Mouse (Mus musculus) E14TG2a.4 (cell line): ENCODE results near the gene Coq5.

Experiments
- CTCF ChIP-seq: conservative IDR thresholded peaks from 2 replicates; pipeline ENCODE4 v1.5.1; 2014; ENCODE audit warnings: low read length
- POU5F1 ChIP-seq: IDR thresholded peaks from 2 replicates; pipeline ENCODE4 v1.6.1; 2014; ENCODE audit warnings: low read length, borderline replicate concordance

DNA sequence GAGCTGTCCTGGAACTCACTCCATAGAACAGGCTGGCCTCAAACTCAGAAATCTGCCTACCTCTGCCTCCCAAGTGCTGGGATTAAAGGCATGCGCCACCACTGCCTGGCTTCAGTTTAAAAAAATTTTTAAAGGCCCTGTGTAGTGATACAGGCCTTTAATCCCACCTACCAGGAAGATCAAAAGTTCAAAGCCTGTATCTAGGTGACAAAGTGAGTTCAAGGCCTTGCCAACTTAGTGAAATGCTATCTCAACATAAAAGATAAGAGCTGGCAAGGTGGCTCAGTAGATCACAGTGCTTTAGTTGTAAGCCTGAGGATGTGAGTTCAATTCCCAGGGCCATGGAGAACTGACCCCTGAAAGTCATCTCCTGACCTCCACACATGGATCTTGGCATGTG, 1.4 kb upstream of the Coq5 start:
- TF ChIP-seq CTCF (no peak), POU5F1 (no peak)
